Mouse (Mus musculus) gastrocnemius, adult 8-10 months (tissue): ENCODE measurements at regions not wholly inside any gene's neighbourhood (a gene's known extent, or its start where the extent isn't known, plus 50 kb on each side); places are given as distances from the start of the nearest gene placed in this dataset.

Experiments
- DNase-seq, 2 experiments: peaks; one replicate each; pipeline ENCODE4 v3.0.0; 2022; ENCODE audit warnings: low spot score in 2 of 2

DNA sequence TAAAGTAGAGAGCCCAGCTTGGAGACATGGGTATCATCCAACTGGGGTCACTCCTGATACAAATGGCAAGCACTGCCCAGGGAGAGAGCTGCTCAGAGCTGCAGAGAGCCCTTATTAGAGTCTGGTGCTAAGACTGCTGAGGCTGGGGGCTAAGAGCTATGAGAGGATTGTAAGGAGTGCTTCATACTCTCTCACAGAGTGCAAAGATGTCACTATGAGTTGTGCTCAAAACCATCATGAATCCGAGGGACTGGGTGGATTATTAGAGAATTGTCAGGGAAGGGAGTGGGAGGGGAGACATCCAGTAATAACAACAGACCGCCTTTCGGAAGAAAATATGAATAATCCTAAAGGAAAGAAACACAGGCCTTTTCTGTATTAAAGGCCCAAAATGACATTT is 107.2 kb upstream of the Fat1 start:
- DNase-seq: no peak

DNA sequence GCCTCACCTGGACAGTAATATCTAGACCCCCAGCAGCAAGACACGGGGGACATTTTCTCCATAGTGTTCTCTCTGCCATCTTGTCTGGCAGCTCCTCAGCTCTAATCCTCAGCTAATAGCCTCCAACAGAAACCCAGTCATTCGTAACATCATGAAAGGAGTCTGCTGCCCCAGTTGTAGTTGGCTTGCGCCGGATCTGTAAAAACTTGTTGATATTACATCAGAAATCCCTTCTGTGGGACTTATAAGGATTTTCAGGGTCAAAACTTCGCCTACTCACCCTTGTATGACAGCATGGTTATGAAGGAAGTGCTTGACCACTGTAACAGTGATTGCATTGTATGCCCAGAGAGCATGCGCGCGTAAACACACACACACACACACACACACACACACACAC is 96.8 kb upstream of the Fat1 start:
- no peak for DNase-seq

DNA sequence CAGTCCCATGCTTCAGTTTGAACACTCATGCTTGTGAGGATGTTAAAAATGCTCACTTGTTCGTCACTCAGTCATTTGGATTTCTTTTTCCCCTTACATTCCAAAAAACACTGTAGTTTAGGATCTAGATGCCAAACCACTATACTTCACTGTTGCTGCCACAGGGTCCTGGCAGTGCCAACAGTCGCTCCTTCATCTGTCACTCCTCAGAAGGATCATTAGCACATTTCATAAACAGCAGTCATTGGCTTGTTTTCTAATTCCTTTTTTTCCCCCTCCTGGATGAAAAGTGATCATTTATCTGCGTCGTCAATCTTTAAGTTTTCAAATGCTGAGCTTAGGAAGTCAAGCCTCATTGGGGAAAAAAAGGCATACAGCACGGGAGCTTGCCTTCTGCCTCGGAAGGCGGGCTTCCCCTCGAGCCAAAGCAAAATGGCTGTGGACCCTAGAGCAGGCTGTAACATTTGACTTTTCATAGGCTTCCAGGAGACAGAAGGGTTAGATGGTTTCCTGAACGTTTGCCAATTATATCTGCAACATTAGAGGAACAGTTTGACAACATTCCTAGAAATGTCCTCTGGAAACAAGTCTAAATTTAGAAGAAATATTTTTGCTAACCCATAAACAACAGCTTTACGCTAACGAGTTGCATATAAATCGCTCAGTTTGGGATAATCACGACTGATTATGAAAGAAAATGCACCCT is 95.6 kb upstream of the Fat1 start:
- no peak for DNase-seq

DNA sequence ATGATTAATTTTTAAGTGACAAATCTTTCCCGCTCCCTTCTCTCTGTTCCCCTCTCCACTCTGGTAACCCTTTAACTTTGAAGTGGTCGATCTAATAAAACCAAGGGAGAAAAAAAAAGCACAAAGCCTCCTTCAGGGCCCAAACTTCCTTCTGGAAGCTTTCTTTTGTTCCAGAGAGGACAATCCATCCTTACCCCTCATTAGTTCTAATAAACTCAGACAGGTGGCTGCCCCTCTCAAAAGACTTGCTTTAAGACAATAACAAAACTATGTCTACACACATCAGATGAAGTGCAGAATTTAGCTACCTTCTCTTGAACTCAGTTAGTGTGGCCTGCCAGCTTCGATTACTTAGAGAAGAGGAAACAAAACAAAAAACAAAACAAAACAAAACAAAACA is 94.6 kb upstream of the Fat1 start:
- no peak for DNase-seq

DNA sequence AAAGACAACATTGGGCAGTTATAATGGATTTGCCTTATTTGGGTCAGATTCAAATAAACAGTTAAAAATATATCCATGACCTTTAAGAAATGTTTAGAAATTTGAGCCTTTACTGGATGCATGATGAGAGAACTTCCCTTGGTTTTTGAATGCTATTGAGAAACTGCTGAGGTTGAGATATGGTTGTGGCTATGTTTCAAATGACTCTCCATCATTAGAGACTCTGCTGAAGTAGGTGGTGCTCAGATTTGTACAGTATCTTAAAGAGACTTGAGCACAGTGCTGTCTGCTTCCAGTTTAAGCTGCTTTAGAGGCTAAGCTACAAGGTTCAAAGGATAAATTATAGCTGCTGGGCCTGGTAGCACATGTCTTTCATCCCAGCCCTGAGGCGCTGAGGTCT is 90.9 kb upstream of the Fat1 start:
- no peak for DNase-seq

DNA sequence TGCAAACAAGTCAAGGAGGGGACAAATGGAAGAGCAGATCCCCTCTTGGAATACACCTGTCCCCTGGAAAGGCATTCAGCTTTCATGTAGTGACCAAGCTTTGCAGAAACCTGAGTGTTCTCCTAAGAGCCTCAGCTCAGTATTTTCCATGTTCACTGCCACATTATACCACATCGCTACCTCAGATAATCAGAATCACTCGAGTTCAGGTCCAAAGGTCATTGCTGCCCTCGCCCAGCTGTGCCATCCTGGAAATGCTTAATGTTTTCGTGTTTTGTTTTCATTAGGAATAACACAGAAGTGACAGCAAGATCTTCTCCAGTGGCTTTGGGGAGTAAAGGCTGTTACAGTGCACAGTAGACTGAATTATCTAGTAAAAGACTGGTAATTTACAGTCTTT is 83.0 kb upstream of the Fat1 start:
- no peak for DNase-seq

DNA sequence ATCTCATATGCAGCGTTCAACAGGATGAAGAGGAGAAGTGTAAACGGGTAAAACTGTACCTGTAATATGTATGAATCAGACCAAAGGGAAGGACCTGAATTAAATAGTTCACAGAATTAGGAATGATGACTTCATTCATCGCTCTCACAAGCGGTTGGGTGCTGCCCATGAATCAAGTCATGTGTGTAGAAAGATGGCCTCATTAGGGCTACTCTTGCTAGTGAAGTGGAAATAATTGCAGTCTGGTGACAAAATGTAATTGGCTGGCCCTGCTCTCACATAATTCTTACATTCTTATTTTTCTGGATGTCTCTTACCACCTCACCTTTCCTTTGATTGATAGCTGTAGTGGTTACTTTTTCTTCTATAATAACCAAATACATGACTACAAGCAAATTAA is 80.1 kb upstream of the Fat1 start:
- no peak for DNase-seq

DNA sequence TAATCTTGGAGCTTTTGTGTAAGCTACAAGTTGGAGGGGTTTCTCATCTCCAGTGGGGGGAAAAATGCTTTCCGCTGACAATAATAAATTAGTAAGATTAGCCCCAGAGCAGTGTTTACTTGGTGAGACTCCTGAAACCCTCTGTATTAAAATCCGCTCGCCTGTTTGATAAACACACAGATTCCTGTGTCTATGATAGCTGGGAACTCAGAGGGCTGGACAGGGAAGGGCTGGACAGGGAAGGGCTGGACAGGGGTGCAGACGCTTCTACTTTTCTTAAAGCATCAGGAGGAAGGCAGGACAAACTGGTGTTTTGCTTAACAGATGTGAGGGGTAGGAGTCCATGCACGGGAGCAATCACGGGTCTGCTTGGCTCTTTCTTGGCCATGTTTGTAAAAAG is 68.0 kb upstream of the Fat1 start:
- DNase-seq: no peak

DNA sequence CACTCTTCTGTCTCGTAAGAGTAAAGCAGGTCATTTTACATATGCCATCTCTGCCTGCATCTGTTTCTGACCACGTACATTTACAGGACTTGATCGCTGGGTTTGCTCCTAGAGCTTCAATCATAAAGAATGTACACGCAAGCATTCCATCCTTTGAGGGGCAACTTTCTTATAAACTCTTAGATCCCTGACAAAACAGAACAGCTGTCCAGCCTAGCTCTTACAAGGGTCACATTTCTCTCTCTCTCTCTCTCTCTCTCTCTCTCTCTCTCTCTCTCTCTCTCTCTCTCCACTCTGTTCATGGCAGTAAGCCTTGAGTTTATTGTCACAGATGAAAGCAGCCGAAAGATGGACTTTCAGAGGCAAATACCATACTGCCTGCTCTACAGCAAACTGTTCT is 67.6 kb upstream of the Fat1 start:
- DNase-seq: no peak

DNA sequence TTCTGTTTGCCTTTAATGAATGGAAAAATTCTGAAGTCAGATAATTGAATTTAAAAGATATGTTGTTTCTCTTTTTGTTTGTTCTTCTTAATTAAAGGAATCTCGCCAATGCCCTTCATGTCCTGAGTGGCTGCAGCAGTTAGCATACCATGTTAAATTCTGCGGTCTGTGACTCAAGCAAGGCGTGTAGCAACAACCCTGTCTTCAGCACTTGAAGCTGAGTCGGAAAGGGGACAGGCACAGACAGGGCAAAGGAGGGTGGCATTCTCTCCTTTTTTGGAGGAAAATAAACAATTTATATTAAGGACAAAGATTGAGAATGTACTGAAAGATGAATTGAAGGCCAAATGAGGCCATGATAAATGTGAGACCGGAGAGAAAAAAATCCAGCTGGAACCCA is 58.2 kb upstream of the Fat1 start:
- DNase-seq: no peak

DNA sequence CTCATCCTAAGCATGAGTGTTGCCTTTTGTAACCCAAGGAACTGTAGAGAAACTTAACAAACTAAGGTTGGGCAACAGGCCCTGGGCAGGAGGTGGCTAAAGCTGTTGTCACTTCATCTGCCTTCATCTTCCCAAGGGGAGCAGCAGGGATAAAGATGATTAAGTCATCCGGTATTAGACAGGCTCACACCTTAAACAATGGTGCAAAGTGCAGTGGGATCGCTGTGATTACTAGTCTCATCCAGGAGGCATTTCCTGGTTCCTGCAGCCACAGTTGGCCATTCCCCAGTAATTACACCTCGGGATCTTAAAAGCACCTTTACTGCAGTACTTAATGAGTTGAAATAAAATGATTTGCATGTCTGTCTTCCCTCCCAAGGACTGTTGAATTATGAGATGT is 57.0 kb upstream of the Fat1 start:
- no peak for DNase-seq

DNA sequence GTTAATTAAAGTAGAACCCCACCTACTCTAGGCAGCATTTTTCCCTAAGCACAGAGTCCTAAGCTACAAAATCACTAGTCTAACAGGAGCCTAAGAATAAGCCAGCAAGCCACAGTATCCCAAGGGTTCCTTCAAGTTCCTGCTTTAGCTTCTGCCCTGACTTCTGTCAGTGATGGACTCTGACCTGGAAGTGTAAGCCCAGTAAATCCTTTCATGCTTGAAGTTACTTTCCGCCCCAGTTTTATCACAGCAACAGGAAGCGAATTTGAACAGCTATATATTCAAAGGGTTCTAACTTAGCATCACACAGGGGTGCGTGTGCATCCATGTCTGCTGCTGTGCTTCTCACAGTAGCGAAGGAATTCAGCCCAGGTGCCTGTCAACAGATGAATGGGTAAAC is 56.1 kb upstream of the Fat1 start:
- no peak for DNase-seq

DNA sequence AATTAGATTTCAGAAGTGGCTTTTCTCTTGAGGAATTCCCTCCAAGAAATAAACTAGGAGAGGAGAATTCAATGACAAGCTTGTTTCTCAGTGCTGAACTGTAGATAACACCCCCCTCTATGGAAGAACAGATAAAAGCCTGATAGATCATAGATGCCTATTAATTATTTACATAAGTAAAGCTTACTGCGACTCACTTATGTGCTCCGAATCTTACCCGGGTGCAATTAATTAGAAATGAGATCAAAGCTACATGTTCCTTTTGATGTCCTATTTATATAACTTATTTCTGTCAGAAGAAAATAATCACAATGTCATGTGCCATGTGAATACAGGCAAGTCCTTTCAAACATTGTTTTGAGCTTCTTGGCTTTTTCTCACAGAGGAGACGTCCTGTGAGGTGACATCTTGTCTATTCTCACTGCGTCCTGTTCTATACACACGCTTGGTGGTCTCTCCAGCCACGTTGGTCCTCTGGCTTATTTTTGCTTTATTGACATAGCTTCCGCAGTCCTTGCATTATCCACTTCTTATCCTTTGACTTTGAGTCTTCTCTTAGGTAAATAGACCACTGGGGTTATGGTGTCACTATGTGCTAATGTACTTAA is 50.7 kb upstream of the Fat1 start:
- no peak for DNase-seq
